Mouse (Mus musculus) adrenal gland, postnatal 25 days (tissue): ENCODE data around the gene Ttc13. TPM values are rescaled to one million over a fixed set of nuclear protein-coding genes. Genes with fewer than 3 reads are reported as not detected.

ENCODE experiments used
- DNase-seq: peaks from one replicate; pipeline ENCODE4 v3.0.0; 2021; ENCODE audit warnings: mixed read lengths
- total RNA-seq: library from RNA; stranded (reverse); gene quantifications from 2 replicates; pipeline ENCODE4 v1.2.3, GENCODE M21; 2021

Ttc13 gene
- total RNA-seq, 1 experiment from 2014 or later, result 44.7 TPM

GRCm38 (mm10) chr8:124657961-124658360 lies 63.8 kb downstream of the Ttc13 start:
- DNase-seq, result no peak

GRCm38 (mm10) chr8:124653568-124654475 lies 68.0 kb downstream of the Ttc13 start:
- no peak for DNase-seq

DNA sequence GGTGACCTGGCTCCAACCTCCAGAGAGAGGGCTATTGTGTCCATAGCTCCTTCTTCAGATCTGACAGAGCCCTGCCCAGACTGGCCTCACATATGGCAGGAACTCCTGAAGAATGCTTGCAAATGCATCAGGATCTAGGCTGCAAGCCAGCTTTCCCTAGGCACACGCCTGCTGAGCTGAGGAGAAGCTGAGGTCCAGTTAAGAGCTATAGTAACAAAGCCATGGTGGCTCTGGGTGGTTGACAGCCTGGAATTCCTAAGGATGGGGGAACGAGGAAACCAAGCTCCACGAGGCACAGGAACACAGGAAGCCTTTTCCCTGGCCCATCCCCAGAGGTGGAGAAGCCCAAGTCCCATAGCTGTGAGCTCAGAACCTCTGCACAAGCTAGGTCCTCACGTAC lies 69.2 kb downstream of the Ttc13 start:
- no peak for DNase-seq

DNA sequence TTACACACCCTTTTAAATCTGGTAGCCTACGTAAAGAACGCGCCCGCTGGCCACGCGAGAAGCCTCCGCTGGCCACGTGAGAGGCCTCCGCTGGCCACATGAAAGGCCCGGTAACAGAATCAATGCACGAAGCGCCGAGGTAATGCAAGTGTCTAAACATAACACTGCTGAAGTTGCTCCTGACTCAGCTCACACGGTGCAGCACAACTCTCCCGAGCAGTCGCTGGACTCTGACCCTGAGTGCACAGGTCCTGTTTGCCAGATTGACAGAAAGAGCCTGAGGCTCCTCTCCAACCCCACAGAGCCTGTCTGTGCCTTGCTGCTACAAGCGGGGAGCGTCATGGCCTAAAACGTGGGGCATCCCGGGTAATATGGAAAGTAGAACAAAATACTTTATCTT lies 70.0 kb downstream of the Ttc13 start:
- DNase-seq, result no peak

GRCm38 (mm10) chr8:124648311-124648710 lies 73.5 kb downstream of the Ttc13 start:
- DNase-seq, result no peak

DNA sequence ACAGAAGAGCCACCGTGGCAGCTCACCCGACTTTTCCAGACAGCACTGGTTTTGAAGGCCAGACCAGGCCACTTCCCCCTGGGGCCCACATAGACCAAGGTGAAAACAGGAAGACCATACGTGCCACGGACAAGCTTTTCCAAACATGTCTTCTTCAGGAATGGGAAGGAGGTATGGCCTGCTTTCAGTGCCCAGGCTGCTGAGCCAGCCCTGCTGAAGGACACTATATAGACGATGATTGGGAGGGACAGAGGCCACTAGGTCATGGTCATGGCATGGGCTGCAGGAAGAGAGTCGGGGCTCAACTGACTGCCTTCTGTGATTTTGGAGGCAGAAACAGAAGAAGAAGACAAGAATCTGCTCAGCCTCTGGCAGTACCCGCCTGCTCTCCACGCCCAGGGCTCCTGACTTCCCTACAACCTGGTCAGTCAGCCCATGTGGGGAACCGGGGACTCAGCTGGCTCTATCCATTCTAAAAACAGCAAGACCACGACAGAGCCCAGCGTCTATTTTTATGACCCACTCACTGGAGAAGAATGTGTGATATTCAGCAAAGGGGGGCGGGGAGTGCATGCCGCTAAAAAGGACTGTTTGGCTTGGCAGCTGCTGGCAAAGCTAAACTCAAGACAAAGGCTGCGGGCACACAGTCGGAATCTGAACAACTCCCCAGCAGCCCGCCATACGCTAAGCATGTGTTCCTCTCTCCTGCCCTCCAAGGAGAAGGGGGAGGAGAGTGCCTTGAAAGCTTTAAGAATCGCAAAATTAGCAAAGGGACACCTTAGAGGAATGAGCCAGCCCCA lies 78.0 kb downstream of the Ttc13 start:
- peak; percentile 50 for DNase-seq

DNA sequence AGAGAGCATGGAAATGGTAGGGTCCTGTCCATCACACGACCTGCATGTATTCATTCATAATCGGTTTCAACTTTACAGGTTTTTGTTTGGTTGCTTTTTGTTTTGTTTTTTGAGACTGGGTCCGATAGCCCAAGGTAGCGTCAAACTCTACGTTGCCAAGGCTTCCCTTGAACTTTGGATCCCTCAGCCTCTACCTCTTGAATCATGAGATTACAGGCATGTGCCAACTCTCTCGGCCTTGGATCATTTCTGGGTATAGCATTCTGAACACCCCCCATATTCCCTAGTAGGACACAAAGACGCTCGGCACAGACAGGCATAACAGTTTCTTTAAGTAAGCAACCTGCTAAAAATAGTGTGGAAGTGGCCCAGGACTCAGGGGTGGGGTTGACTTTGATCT lies 80.2 kb downstream of the Ttc13 start:
- no peak for DNase-seq

DNA sequence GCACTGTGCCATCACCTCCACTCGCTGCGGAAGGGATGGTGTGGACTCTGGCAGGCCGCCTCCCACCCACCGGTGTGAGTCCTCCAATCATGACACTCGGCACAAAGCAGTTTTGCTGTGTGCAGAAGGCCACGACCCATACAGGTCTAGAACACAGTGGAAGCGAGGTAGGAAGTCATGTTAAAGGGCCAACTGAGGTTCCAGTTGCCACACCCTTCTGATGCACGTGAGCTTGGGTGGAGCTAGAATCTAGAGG lies 86.6 kb downstream of the Ttc13 start:
- no peak for DNase-seq

DNA sequence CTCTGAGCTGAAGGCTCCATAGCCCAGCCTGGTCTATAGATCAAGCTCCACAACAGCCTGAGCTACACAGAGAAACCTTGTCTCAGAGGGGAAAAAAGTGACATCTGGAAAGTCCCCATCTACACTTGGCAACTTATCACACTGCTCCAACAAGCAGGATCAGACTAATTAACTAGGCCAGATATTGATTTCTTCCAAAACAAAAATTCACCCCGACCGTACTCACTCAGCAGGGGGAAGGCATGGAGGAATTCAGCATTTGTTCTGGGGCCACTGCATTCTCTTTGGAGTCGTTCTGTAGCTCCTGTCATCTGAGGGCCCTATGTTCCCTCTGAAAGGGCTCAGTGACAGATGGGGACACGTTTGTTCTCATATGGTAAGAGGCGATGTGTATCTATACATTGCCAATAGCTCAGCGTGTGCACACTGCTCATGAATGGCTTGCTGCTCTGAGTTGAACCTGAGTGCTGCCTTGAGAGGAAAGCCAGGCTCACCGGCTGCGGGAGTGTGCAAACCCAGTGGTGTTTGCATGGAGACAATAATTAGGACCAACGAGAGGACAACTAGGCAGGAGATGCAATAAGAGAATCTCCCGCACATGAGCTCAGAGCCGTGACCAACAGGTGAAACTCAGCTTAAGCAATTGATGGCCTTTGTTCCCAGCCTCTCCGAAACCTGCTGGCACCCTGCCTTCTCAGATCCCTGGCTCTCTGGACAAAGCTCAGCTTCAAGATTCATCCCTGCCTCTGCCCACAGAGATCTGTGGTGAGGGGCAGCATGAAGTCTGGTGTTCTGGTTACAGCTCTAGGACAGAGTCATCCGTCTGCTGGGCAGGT lies 87.2 kb downstream of the Ttc13 start:
- no peak for DNase-seq

DNA sequence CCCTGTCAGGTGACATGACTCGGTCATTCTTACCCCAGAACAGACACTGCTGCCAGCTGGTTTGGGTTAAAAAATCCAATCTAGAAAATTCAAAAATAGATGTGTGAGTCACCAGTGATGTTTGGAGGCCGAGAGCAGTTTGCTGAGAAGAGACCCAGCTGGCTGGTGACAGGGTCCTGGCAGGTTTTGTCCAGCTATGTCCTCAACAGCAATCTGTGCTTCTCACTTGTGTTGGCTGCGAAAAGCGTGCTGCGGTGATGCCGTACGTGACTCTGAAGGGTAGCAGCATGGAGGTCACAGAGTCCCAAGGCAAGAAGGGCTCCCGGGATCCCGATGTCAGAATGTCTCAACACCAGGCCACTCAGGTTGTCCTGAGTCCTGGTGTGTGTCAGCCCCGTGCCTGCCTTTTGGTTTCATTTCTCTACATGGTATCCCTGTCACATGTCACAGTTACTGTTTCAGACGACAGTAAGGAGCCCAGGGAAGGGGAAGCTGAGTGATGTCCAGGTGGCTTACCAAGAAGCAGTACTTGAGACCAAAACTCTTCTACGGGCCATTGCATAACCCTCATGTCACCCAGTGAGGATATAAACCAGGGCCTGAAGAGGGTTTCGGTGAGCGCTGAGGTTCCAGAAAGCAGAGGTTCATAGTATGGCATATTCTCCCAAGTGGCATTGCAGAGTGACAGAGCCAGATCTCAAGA lies 88.6 kb downstream of the Ttc13 start:
- DNase-seq, result peak; percentile 33

DNA sequence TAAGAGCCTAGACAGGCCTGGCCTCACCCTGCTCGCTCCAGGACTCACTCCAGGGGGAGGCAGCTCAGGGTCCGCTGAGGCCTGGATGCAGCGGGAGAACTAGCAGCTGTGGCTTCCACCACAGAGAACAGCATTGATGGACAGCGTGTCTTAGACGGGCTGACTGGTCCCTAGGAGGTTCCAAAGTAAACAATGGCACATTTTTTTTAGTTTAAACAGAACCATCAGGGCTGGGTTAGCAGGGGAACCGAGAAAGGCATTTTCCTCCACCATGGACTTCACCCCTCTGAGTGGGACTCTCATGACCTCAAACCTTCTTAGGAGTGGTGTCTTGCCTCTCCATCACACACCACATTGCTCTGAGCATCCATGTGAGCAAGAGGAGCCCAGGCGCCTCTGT lies 89.8 kb downstream of the Ttc13 start:
- DNase-seq, result no peak

- DNase-seq, result no peak
These were observed 90.9 kb downstream of the Ttc13 start for GRCm38 (mm10) chr8:124630891-124631290.

DNA sequence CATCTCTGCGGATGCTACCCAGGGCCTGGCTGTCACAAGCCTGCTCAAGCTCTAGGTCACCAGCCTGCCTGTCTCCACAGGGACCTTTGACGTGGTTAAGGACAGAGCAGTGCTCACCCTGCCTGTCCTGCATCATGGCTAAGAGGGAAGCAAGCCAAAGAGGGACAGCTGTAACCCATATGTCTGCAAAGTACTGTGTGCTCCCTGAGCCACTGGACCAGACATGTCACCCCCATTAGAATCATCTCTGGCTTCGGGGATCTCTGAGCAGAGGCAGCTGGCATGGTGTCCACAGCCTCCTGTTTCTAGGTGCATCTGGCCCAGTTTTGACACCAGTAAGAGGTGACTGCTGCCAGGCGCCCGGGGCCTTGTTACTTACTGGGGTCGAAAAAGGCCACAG lies 91.3 kb downstream of the Ttc13 start:
- DNase-seq, result no peak

DNA sequence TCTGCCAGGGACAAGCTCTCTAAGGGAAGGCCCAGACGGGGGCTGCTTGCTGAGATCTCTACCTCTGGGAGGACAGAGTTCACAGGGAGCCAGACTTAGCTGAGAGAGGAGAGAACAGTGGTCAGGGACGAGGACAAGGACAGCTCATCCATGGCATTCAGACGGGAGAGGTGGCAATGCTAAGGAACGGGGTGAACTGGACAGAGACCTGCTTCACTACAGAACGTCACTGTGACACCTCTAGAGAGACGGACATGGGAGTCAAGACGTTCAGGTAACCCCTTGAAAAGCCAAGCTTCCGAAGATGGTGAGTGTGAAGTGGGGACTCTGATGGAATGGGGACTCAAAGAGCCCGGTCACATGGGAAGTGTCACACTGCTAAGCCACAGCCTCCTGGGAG lies 95.5 kb downstream of the Ttc13 start:
- no peak for DNase-seq

Other genes with a start within 250 kb of the Ttc13 start
- 37.2 and 50.2 TPM in 2 replicates for gene Cog2, start 201.2 kb downstream of the Ttc13 start, total RNA-seq
- 1.7 and 9.7 TPM in 2 replicates for gene Agt, start 152.3 kb downstream of the Ttc13 start, total RNA-seq
- gene Capn9, start 145.9 kb downstream of the Ttc13 start, total RNA-seq, result 0.91 TPM in 1 of 2 replicates, not detected in the other
- gene 2310022B05Rik, start 58.6 kb downstream of the Ttc13 start, total RNA-seq, result 41.0 and 46.1 TPM in 2 replicates
- 13.8 and 14.6 TPM in 2 replicates for gene Arv1, start 156 bp upstream of the Ttc13 start, total RNA-seq
- 0.24 TPM in 1 of 2 replicates, not detected in the other for gene Fam89a, start 29.8 kb upstream of the Ttc13 start, total RNA-seq
- gene Trim67, start 71.1 kb upstream of the Ttc13 start, total RNA-seq, result 2.2 and 3.0 TPM in 2 replicates
- gene Gnpat, start 141.1 kb upstream of the Ttc13 start, total RNA-seq, result 109 and 119 TPM in 2 replicates
- gene 2810004N23Rik, start 141.1 kb upstream of the Ttc13 start, total RNA-seq, result 35.2 and 41.4 TPM in 2 replicates
- 25.2 and 27.7 TPM in 2 replicates for gene Exoc8, start 175.7 kb upstream of the Ttc13 start, total RNA-seq
- gene Sprtn, start 175.9 kb upstream of the Ttc13 start, total RNA-seq, result 19.7 and 24.1 TPM in 2 replicates
- gene Egln1, start 227.3 kb upstream of the Ttc13 start, total RNA-seq, result 57.5 and 57.6 TPM in 2 replicates